Mouse (Mus musculus) layer of hippocampus, adult 11-12 months (tissue): ENCODE data around the gene Ifit2.

ENCODE experiments used
- DNase-seq: peaks from one replicate; pipeline ENCODE4 v3.0.0; 2022; ENCODE audit warnings: low spot score

The Ifit2 gene

DNA sequence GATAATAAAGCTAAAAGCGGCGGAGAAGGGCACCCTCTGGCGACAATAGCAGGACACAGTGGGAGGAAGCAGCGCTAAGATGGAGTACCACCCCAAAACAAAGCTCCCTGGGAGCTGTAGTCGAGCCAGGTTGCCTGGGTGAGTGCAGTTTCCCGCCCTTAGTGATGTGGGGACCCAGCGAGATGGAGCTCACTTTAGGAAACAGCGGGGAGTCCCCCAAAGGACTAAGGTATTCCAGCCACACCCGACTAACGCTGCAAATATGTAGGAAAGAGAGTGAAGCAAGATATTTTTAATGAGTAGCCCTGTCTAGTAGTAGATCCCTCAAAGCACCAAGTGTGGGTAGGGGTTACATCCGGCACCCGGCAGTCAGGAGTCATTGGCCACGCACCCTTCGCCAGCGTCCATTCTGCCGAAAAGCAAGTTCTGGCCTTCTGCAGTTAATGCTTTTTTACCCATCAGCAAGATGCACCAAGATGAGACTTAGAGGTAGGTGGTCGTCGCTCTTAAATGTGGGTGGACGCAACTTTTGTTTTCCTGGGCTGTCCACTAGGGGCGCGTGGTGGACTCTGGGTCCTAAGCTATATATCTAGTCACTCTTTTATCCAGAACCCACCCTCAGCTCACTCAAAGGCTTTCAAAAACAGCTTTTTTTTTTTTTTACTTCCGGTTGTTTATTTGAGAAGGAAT lies at the start of gene Ifit2:
TSS of gene Ifit2 (plus strand) at position 161 of the 690 bp plus-strand sequence.
- DNase-seq: peak; percentile 78

GRCm38 (mm10) chr19:34500763-34501162 lies 49.7 kb upstream of the Ifit2 start:
- peak; percentile 74 for DNase-seq

GRCm38 (mm10) chr19:34505161-34505721 lies 45.3 kb upstream of the Ifit2 start:
- DNase-seq: no peak

GRCm38 (mm10) chr19:34510717-34511116 lies 39.8 kb upstream of the Ifit2 start:
- DNase-seq: no peak

DNA sequence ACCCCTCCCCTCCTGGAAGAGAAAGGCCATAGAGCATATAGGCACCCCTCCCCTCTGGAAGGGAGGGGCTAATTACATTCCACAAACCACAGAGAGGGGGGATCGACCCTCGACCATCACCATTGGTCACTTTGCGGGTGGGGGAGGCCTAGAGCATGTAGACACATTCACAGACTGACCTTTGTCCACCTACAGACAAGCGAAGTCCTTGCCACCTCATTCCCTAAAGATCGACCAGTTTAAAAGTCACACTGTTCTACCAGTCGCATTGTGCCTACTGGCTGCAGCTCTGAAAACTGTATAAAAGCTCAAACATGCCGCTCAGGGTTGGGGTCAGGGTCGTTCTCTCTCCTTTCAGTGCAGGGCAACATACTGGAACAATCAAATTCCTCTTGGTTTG lies 39.0 kb upstream of the Ifit2 start:
- DNase-seq: no peak

DNA sequence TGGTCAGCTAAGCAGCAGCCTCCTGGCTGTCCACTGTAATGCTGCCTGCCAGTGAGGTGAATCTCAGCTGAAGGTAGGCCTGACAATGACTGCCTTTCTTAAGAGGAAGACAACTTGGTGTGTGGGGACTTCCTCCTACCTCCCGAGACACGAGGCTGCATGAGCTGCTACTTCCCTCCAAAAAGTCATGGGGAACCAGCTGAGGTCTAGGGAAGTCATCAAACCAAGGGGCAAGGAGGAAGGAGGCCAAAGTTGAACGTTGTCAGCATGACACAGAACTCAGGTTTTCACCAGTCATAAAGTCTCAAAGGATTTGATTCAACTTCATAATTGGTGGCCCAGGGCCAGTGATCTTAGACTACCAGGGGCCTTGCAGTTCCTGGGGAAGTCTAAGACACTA lies 34.8 kb upstream of the Ifit2 start:
- DNase-seq: peak; percentile 32

DNA sequence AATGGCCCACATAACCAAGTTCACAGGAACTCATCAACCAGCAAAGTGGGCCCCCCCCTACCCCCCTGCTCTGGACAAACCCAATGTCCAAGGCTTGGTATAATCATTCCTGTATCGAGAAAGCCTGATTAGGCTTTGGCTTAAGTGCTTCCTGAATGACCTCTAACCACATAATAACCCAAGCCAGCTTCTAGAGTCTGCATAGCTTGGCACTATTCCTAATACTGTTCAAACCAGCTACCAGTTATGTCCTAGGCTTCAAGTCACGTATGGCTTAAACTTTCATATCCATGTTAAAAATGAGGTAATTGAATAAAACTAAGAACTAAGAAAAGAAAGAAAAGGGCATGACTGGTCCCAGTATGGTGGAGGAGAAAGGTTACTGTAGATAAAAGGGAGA lies 34.1 kb upstream of the Ifit2 start:
- no peak for DNase-seq

DNA sequence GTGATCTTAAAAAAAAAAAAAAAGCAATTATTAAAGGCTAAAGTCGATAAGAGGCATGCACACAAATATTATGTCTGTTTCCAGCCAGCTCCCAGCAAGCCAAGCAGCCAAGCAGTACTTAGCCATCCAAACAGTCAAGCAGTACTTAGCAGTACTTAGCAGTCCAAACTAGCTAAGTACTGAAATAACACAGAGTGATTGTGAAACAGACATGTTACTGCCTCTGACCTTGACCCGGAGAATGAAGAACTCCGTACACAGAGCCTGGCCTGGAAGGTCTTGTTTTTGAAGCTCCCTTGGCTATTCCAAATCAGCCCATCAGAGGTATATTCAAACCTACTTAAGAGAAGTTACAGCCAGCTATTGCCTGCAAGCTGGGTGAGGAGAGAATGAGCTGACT lies 33.3 kb upstream of the Ifit2 start:
- DNase-seq: no peak

GRCm38 (mm10) chr19:34517812-34518594 lies 32.5 kb upstream of the Ifit2 start:
- no peak for DNase-seq

- DNase-seq: no peak
Measured at GRCm38 (mm10) chr19:34518786-34519185, 31.7 kb upstream of the Ifit2 start.

- DNase-seq: no peak
Measured at GRCm38 (mm10) chr19:34519646-34520045, 30.8 kb upstream of the Ifit2 start.

DNA sequence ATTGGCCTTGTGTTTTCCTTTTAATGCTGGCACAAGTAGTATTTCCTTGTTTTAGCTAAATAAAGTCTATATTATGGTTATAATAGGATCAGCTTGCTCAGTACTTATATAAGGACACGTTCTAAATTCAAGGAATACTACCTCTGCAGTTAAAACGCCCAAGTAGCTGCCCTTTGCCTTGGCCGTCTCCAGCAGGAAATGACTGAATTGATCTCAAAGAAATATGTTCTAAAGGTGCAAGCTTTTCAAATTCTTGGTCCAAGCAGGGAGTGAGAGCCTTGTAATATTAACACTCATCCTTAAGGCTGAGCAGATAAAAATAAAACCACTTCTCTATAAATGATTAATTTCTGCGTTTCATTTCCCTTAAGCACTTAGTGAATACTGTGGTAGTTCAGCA lies 30.4 kb upstream of the Ifit2 start:
- no peak for DNase-seq

GRCm38 (mm10) chr19:34521361-34521760 lies 29.1 kb upstream of the Ifit2 start:
- no peak for DNase-seq

DNA sequence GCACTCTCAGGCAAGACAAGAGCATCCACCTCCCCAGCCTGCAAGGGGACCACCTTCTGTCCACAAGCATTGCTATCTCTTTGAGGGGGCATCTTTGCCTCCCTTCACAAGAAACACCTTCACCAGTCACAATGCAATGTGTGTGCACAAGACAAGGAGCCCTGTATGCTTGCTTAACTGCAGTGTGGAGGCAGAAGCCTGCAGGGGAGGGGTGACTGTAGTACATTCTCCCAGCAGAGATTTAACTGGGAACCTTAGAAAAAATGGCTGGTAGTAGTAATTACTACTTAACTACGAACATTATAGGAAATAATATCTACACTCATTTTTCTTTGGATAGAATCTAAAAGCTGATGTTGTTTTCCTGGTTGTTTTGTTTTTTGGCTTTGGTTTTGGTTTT lies 28.5 kb upstream of the Ifit2 start:
- DNase-seq: no peak

DNA sequence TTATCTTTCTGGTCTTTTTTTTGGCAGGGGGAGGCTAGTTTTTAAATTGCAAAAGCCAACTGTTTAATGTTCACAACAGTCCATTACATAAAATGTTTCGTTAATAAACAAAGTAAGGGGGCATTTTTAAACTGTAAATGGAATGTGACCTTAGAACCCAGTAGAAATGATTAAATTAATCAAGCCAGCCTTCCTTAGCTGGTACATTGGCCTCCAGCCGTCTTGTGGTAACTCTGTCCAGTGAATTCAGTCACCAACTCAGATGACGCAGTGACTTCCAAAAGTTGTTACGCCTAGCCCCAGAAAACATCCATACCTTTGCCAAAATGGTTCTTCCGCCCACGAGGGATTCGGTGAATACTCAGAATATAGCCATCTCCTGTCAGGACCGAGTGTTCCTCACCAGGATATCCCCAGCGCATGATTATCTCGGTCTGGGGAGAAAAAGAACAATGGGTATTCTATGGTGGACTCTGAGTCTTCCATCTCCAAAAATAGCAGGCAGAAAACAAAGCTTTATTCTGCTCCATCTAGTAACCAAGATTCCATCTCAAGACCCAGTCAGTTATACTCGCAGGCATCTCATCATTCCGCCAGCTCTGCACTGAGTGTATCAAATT lies 27.3 kb upstream of the Ifit2 start:
- DNase-seq: no peak

DNA sequence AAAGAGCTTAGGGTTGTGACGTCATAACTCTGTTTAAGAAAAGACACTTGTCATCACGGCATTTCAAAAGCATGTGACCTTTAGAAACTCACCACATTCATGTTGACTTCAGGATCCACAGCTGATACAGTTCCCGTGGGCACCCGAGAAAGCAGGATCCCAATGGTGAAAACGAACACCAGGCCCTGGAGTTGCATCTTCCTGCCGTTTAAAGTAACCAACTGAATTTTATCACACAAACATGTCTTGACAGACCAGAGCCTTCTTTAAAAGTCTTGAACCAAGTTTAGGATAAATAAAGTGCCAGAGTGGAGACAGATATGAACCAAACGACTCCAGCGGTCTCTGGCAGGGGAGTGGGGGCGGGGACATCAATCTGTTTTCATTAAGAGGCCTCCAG lies 25.8 kb upstream of the Ifit2 start:
- DNase-seq: no peak

DNA sequence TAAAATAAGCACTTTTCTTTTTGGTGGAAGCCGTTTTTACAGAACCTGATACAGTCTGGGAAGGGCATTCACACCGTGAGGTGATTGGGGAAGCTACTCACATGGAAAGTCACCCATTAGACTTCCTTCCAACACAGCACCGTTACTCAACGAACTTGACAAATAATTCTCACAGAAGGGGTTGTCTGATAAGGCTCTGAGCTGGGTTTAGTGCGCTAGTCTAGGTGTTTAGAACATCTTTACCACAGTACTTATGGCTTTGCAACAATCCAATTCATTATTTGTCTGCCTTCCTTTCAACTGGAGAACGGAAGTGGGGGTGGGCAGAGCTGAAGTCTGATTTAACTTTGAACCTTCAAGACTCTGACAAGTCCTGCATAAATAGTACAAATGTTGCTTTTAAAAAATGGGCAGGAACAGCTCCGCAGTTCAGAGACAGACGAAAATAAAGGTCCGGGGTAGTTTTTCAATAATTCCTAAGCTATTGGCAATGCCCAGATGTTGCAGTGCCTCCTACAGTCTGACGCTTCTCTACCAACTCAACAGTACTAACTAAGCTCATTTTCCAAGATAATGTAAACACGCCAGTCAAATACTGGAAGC lies 24.1 kb upstream of the Ifit2 start:
- no peak for DNase-seq

DNA sequence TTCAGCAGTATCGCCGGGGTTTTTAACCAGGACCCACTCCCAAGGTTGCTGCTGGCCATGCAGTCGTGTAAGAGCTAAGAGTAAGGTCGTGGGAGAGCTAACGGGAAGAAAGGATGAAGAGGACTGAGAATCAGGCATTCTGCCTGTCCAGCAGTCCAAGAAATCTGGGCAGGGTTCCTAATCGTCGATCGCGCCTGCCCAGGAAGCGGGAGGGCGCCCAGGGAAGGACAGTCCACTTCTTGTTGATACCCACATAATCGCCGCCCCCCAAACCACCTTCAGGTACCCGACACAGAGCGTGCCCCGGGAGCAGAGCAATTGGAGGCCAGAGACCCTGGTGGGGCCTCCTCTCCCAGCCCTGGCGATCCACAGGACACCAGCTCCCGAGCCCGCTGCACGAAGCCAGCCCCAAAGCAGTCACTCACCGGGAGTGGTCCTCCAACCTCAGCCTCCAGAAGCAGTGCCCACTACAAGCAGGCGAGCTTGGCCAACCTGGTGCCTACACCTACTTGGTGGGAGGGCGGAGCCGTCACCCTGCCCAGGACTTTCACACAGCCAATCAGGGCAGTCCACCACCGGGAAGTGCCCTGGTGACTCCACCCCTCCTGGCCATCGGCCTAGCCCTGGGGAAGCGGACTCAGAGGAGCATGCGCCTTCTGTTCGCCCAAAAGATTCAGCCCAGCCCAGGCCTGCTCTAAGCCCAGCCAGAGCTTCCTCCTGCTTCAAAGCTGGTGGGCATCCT lies 23.4 kb upstream of the Ifit2 start, which contains the start of gene Lipa:
TSS of gene Lipa (minus strand) at position 534 of the 742 bp plus-strand sequence.
- DNase-seq: peak; percentile 94

DNA sequence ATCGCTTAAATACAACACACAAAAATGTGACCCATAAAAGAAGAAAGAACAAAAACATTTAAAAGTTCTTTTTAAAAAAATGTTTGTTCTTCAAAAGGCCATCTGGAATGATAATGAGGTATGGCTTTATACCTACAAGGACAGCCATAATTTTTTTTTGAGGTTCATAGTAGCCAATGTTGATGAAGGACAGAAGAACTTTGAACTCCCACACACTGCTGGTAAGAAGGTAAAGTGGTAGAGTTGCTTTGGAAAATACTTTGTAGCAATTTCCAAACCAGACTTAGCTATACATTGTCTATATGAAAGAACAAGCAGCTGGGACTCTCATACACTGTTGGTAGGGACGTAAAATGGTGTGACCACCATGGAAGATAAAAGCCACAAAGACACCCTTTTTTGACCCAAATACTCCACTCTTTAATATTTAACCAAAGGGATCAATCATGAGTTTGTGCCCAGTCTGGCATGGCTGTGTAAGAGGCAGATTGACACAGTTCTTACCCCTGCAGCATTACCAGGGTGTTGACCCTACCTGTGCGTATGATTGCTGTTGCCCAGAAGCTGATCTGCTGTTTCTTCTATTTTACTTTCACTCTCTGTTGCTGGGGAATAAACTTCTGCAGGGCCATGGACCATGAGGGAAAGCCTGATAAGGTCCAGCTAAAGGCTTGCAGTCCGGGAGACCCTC lies 18.3 kb upstream of the Ifit2 start:
- DNase-seq: no peak

DNA sequence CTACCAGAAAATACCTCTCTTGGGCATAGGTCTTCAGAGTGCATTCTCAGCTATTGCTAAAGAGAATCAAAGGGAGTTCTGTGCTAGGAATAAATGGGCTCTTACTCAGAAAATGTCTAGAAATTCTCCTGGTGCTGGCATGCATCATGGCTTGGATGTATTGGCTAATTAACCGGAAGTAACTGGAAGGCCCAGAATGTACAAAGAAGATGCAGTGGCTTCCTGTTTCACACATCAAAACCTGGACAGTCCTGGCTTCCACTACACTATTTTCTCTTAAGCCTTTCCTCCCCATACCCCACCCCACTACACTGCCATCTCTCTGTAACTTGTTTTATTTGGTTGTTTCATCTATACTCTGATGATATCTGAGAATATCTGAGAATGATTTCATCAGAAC lies 11.1 kb upstream of the Ifit2 start:
- no peak for DNase-seq

DNA sequence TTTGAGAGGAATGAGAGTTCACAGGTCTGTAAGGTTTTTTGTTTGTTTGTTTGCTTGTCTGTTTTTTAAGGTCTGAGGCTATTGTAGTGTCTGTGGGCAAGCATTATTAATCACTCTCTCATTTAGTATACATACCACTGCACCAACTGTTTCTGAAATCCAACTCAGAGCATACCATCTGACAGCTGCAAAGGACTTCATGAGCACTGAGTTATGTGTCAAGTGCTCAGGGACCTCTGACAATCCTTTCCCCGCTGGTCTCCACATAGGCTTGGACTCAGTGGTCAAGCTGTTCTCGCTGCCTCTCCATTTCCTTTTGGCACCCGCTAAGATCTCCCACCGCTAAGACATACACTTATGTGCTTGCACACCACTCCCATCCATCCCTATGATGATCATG lies 4.3 kb upstream of the Ifit2 start:
- no peak for DNase-seq
